Mouse (Mus musculus) adrenal gland, adult (tissue): ENCODE measurements around the gene Cd83.

Source experiments
- DNase-seq, 2 experiments: peaks; one replicate each; pipeline ENCODE4 v3.0.0; 2022 to 2023; ENCODE audit warnings: low spot score in 1 of 2; ENCODE audit not compliant: inconsistent age in 2 of 2

Gene Cd83

GRCm38 (mm10) chr13:43774605-43775426 is 9.8 kb upstream of the Cd83 start:
- DNase-seq = no peak

- DNase-seq = no peak
These were observed 9.2 kb upstream of the Cd83 start for GRCm38 (mm10) chr13:43775427-43775733.

DNA sequence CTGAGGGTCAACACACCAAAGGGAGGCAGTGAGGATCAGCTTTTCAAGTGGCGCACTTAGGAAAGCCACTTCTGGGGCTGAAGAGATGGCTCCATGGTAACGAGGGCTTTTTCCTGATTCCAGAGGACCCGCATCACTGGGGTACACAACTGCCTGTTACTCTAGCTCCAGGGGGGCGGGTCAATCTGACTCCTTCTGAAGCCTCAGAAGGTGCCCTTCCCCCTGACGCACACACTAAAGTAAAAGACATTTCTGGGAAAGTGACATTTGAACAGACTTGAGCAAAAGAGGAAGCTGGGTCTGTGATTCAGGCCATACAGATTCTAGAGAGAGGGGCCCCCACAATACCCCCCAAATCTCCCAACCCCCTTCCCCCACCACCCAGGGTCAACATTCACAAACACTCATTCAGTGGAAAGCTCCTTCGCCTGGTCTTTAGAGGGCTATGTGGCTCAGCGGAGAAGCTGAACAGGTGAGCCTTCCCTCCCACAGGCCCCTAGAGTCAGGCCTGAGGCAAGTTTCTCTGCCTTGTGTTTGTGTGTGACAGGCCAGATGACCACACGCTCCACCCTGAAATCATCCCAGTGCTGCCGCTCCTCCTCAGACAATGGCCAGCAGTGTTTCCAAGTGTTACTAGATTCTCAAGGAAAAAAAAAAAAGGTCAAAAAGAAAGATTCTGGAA is 7.1 kb upstream of the Cd83 start:
- no peak for DNase-seq

DNA sequence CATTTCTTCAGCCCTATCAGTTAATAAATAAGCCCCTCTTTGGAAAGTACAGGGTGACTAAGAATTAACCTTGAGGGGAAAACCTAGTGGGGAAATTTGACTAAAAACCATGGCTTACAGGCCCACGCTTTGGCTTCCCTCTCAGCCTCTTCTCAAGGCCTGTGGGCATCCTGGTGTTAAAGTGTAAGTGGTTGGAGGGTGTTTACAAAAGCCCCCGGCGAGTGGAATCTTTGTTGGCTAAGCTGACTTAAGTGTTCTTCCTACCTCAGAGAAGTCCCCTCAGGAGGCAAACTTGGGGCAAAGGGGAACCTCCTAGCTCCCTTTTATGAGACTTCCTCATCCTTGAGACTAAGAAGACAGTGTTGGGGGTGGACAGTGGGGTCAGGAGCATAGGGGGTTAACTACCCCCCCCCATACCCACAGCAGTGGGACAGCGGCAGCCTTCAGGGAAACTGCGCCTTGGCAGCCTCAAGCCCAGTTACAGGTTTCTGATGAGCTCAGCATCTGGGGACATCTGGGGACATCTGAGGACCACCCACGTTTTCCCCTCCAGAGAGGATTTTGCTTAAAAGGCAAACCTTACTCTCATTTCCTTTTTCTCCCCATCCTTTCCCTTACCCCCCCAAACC is 6.4 kb upstream of the Cd83 start:
- no peak for DNase-seq

DNA sequence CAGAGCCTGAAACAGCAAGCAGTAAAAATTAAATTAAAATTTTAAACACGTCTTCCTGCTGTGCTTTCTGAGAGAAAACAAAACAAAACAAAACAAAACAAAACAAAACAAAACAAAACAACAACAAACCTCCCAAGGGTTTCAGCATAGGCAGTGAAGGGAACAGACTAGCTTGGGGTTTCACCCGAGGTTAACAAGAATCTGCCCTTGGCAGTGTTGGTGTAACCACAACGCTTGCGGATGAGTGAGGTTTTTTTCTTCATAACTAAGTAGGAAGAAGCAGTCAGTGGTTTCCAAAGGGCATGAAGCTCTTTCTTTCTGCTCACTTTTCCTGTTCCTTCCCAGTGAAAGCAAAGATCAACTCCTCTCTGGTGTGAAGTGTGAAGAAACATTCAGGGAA is 5.6 kb upstream of the Cd83 start:
- no peak for DNase-seq

DNA sequence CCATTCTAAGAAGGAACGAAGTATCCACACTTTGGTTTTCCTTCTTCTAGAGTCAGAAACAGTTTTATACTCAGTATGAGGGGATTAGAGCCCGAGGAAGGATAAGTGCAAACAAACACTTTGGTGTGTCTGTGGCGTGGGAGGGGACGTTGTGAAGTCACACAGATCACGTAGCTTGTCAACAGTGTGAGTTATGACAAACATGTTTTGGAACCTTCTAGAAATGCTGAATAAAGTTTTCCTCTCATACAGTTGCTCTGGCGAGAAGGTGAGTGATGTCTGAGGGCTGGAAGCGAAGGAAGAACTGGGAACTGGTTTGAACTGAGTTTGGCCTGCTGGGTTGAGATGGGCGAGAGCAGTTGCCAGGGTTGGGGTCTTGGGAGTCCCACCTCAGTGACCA is 4.5 kb upstream of the Cd83 start:
- no peak for DNase-seq

DNA sequence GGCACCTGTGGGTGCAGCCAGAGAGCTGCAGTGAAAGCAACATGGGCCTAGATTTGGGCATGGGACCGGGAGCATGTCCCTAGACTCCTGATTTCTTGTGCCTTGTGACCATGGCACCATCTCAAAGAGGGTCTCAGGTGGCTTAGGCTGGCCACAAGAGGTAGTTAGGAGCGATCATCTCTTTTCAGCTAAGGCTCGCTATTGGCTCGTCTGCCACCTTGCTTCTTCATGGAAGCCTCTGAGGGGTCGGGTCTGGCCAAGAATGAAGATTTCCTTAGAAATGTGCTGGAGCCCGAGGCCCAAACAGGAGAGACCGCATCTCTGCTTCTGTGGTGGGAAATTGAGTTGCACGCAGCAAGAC is 1.1 kb downstream of the Cd83 start:
- DNase-seq = no peak

DNA sequence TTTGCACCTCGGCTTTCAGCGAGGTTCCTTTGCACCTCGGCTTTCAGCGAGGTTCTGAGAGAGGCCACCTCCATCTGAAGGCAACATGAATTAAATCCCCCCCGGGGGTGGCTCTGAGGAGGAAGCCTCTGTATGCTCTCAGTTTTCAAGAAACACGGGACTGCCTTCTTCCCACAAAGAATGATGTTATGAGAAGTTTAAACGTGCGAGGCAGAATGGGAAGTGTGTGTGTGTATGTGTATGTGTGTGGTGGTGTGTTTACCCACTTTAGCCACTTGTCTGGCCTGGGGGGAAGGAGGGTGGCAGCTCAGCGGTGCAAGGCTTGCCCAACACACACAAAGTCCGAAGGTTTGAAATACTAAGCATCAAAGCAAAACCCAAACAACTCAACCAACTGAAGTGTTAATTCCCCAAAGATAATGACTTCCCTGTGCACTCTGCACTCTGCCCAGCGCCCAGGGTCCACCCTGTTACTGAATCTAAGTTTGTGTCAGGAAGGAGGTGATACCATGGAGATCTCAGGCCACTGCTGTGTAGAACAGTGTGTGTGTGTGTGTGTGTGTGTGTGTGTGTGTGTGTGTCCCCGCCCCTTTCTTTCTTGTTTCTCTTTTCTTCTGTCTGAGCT is 1.7 kb downstream of the Cd83 start:
- no peak for DNase-seq

DNA sequence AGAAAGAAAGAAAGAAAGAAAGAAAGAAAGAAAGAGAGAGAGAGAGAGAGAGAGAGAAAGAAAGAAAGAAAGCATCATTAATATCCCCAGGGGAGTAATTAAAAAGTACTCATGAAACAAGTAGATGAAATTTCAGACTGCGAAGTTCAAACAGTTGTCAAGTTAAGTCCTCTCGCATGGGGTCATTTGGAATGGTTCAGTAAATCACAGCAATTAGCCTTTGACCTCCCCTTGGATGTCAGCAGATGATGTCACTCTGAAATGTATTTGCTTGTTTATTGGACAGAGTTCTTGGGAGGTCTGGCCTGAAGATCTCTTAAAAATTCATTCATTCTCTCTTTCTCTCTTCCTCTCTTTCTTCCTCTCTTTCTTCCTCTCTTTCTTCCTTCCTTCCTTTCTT is 2.7 kb downstream of the Cd83 start:
- DNase-seq = no peak

GRCm38 (mm10) chr13:43788071-43788470 is 3.5 kb downstream of the Cd83 start:
- no peak for DNase-seq

GRCm38 (mm10) chr13:43788983-43789645 is 4.5 kb downstream of the Cd83 start:
- DNase-seq = peak; percentile 17 to 51

- DNase-seq = no peak
These were observed 5.8 kb downstream of the Cd83 start for GRCm38 (mm10) chr13:43790229-43791001.

DNA sequence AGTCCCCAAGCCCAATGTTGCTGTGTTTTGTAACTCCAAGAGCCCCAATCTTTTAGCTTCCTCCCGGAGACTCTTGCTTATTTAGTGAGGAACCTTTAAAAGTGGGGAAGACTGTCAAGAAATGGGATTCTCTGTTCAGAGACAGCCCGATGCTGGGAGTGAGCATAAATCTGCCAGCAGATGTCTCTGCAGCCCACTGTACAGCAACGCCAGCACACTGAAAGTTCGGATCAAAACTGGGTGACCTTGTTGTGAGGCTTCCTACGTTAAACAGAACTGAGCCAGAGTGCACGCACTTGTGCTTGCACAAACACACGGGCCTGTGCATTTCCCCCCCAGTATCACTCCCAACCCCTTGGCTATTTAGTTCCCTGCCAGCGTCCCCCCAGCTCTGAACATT is 10.8 kb downstream of the Cd83 start:
- DNase-seq = peak; percentile 47 to 79

GRCm38 (mm10) chr13:43798655-43799054 is 14.1 kb downstream of the Cd83 start:
- no peak for DNase-seq

DNA sequence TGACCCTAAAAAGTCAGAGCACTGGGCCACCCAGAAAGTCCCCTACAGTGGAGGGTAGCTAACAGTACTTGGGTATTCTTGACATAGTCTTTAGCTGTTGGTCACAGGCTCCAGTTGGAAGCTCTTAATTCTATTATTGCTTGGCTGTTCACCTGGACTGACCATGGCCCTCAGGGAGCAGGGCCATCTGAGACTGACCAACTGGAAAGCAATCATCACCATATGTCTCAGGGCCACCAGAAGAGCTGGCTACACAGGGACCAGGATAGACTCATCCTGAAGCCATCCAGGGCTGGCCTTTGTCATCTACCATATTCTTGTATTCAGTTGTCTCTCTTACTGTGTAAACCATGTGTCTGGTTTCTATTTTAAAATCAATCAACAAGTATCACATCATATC is 15.6 kb downstream of the Cd83 start:
- no peak for DNase-seq

- DNase-seq = no peak
These were observed 17.4 kb downstream of the Cd83 start for GRCm38 (mm10) chr13:43801961-43802360.

DNA sequence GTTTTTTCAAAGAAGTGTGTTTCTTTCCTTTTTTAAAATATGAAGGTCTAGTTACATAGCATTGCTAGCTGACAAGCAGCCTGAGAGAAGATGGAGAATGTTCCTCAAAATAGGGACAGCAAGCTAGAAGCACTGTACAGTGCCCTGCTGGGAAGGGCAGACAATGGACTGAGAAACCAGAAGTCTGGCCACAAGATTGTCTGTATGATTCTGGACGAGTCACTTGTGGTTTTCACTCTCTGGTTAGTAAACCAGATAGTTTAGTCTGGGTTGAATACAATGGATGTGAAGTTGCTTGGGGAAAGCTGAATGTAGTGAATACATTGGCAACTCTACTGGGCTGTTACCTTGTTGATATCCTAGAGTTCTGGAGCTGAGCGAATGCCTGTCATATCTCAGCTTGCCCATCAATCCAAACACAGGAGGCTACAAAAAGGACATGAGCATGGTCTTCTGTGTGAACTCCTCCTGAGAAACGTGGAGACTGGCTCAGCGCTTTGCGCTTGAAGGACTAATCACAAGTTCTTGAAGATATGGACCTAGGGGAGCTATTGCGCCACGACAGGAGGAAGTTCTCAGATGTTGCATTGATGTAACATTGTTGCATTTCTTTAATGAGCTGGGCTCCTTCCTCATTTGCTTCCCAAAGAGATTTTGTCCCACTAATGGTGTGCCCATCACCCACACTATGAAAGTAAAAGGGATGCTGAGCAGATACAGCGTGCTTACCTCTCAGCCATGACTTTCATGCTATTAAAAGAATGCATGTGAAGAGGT is 18.0 kb downstream of the Cd83 start:
- DNase-seq = no peak

- no peak for DNase-seq
These were observed 20.1 kb downstream of the Cd83 start for GRCm38 (mm10) chr13:43804648-43805047.

GRCm38 (mm10) chr13:43805159-43805758 is 20.7 kb downstream of the Cd83 start:
- no peak for DNase-seq
